Mouse (Mus musculus) embryonic fibroblast, embryonic 13.5 days (primary cell): ENCODE measurements around the gene Tbc1d32. TPM values are rescaled to one million over a fixed set of nuclear protein-coding genes. Genes with fewer than 3 reads are reported as not detected.
"Not testable (repeated sequence)": the region's sequence is repeated elsewhere in the genome, so short reads cannot be mapped to it uniquely, and the experiment has no call there.

Source experiments
- H3K27ac ChIP-seq: 2 replicates; pipeline ENCODE4 v1.5.1; 2012; ENCODE audit warnings: low read length, control low read depth, inconsistent platforms; ENCODE audit not compliant: insufficient read depth
- H3K4me1 ChIP-seq: 2 replicates; pipeline ENCODE4 v1.6.1; 2011; ENCODE audit warnings: low read length; ENCODE audit not compliant: control insufficient read depth, insufficient read depth
- H3K4me3 ChIP-seq: 2 replicates; pipeline ENCODE4 v1.5.1; 2011; ENCODE audit warnings: mild to moderate bottlenecking, control low read depth, low read length; ENCODE audit not compliant: insufficient read depth
- CTCF ChIP-seq: IDR thresholded peaks from 2 replicates; pipeline ENCODE4 v1.5.1; 2011; ENCODE audit warnings: mild to moderate bottlenecking, control low read depth, low read length, moderate library complexity, borderline replicate concordance; ENCODE audit not compliant: insufficient read depth
- POLR2A ChIP-seq: IDR thresholded peaks from 2 replicates; pipeline ENCODE4 v1.6.1; 2011; ENCODE audit warnings: low read depth, mild to moderate bottlenecking, control low read depth, low read length, moderate library complexity
- polyA plus RNA-seq: library from polyadenylated mRNA; stranded (reverse); fragments of >200 nt; gene quantifications from 2 replicates; pipeline ENCODE4 v1.2.4, GENCODE M21; 2011; ENCODE audit warnings: low read depth; ENCODE audit not compliant: missing spikeins, insufficient read length

Tbc1d32 gene
- polyA plus RNA-seq, 1 experiment, result 6.3 TPM

DNA sequence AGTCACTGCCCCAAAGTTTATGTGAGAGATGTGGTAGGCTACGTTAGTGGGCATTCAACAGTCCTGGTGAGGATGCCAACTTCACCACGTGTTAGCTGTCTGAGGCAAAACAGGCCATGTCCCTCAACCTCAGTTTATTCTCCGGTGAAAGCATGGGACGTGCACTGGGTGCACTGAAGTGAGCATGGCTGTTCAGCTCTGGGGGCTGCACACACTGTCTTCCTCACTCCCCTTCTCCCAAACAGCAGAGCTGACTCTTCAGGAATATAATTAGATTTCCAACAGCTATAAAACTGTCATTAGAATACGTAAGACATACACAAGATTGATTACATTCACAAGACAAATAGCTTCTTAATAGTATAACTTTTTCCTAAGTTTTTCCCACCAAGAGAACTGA lies 55.3 kb downstream of the Tbc1d32 start:
- TF ChIP-seq CTCF (no peak), POLR2A (no peak)
- Histone ChIP-seq H3K4me1 (no peaks in the 10 kb centered on the region), H3K27ac (no peak overlapping the region), H3K4me3 (no peak overlapping the region)

DNA sequence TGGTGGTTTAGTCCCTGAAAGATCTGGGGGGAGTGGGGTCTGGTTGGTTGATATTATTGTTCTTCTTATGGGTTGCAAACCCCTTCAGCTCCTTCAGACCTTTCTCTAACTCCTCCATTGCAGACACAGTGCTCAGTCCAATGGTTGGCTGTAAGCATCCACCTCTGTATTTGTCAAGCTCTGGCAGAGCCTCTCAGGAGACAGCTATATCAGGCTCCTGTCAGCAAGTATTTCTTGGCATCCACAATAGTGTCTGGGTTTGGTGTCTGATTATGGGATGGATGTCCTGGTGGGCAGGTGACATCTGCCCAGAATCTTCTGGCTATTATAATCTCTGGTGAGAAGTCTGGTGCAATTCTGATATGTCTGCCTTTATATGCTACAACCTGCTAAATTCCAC lies 60.8 kb downstream of the Tbc1d32 start:
- H3K27ac ChIP-seq, H3K4me3 ChIP-seq, H3K4me1 ChIP-seq: not testable (repeated sequence)

DNA sequence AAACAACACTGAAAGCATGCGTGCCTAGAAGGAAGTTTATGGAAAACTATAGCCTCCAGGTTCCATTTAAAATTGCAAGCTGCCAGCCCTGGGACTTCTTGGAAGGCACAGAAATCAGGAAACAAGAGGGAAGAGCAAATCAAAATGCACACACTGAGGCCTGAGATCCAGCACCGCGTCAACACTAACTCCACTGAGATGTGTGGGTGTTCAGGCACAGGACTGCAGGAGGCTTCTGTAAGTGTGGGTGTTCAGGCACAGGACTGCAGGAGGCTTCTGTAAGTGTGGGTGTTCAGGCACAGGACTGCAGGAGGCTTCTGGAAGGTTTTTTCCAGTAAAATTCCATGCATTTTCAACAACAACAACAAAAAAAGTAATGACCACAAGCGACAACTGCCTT lies 62.7 kb downstream of the Tbc1d32 start:
- H3K27ac ChIP-seq, result no peak overlapping the region
- TF ChIP-seq POLR2A, result no peak
- no peak for TF ChIP-seq CTCF

DNA sequence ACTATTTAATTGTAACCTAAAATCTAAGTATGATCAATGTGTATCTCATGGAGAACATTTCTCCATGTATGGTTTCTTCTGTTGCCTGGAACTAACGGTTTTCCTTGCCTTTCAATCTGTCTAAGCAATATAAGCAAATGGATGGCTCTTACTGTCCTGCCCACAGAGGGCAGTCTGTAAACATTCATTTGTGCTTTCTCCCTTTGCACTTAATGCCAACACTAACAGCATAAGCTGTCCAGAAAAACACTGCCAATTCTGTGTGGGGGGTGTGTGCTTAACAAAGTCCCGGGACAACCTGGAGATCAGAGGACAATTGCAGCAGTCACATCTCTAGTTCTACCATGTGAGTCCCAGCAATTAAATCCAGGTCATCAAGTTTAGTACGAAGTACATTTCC lies 64.1 kb downstream of the Tbc1d32 start:
- Histone ChIP-seq H3K27ac (no peak overlapping the region), H3K4me3 (no peak overlapping the region), H3K4me1 (peaks cover 2% of the 10 kb centered on the region; the same call in 1 of the 2 replicates)
- TF ChIP-seq POLR2A (no peak), CTCF (no peak)

More for the DNA sequence above, 62.7 kb downstream of the Tbc1d32 start:
- peaks cover 2% of the 10 kb centered on the region; the same call in 1 of the 2 replicates for H3K4me1 ChIP-seq
- no peak overlapping the region for H3K4me3 ChIP-seq

DNA sequence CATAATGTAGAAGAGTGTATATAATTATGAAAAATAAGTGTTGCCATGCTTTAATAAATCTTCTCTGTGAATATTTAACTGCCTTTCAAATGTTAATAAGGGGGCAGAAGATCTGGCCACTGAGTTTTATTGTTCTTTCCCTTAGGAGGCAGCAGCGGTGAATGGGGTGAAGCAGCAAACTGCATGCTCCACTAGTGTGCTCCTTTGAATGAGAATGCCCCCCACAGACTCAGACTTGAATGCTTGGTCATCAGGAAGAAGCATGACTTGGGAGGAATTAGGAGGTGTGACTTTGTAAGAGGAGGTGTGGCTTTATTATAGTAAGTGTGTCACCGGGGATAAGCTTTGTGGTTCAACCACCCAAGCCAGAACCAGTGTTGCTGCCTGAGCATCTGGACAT lies 69.7 kb downstream of the Tbc1d32 start:
- TF ChIP-seq CTCF (no peak), POLR2A (no peak)
- Histone ChIP-seq H3K27ac (no peak overlapping the region), H3K4me1 (peaks cover 2% of the 10 kb centered on the region; the same call in 1 of the 2 replicates), H3K4me3 (no peak overlapping the region)

DNA sequence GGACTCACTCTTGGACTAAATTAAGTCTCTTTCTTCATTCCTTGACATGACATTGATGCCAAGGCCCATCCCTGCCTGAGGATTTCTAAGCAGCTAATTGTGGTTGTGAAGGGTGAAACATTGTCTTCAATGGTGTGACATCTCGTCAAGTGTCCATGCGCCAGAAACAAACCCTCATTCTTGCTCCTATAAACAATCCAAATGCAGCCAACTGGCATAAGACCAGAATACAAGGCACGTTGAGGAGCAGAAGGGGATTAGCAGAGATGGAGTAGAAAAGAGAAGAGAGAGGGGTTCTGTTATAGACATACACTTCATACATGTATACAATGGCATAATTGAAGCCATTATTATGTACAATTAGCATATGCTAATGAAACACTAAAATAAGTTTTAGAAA lies 70.3 kb downstream of the Tbc1d32 start:
- TF ChIP-seq CTCF (no peak), POLR2A (no peak)

DNA sequence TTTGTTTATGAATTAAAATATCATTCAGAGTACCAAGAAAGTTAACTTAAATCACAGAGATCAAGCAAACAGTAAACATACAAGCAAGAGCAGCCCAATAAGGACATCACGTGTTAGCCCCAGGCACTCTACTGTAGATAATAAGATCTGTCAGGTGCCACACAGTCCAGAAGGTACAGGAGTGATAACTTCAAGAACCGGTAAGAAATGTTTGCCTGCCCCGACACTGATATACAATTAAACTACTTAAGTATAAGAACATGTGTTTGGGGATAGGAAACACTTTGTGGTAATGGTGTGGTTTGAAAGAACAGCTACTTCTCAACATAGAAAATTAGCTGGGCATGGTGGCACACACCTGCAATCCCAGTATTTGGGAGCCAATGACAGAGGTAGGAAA lies 71.5 kb downstream of the Tbc1d32 start:
- no peak overlapping the region for H3K27ac ChIP-seq
- H3K4me3 ChIP-seq, result no peak overlapping the region
- no peaks in the 10 kb centered on the region for H3K4me1 ChIP-seq
- TF ChIP-seq POLR2A (no peak), CTCF (no peak)

More for the DNA sequence above, 70.3 kb downstream of the Tbc1d32 start:
- Histone ChIP-seq H3K27ac (no peak overlapping the region), H3K4me1 (peaks cover 2% of the 10 kb centered on the region; the same call in 1 of the 2 replicates), H3K4me3 (no peak overlapping the region)

DNA sequence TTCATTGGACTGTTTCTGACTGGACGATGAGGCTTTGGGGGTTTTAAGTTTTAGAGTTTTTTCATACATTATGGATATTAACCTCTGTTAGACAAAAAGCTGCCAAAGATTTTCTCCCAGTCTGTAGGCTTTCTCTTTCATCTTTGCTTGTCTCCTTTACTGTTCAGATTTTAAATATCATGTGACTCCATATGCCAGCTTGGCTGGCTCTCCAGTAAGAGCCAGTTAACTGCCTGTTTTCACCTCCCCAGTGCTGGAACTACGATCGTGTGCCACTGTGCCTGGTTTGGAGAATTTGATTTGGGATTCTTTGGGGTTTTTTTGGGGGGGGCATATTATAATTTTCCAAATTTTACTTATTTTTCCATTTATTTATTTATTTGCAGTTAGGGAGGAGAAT lies 79.6 kb downstream of the Tbc1d32 start:
- no peaks in the 10 kb centered on the region for H3K4me1 ChIP-seq
- TF ChIP-seq CTCF (no peak), POLR2A (no peak)
- H3K27ac ChIP-seq, result no peak overlapping the region
- H3K4me3 ChIP-seq, result no peak overlapping the region

DNA sequence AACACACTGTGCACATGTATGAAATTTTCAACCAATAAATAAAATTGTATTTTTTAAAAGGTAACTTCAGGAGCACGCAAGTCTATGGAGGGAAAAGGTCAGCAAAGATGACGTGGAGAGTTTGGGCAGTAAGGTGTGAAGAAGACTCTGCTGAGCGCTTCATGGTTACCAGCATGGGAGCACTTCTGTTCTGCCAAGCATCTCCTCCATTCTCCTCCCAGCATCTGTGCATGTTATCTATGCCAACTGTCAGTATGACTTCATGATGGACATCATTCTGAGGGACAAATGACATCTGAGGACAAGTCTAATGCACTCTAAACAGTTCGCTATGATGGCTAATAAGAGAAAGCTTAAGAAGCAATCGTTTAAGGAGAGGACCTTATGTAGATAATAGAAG lies 91.3 kb downstream of the Tbc1d32 start:
- Histone ChIP-seq H3K4me3 (no peak overlapping the region), H3K4me1 (no peaks in the 10 kb centered on the region), H3K27ac (no peak overlapping the region)
- TF ChIP-seq CTCF, result no peak
- no peak for TF ChIP-seq POLR2A

DNA sequence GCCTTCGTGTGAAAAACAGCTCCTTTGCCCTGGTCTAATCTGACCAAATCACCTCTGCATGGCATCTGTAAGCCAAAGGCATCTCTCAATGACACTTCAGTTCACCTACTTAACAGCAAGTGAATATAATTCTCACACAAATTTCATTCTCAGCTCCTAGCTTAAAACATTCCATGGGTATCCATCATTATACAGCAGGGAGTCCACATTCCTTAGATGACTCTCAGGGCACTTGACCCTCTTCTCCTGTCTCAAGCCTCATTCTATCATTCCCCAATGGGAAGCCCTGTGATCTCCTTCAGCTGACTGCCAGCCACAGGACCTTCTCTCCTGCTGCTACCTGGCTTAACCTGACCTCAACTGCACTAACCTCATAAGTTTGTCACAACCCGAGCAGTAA lies 98.8 kb downstream of the Tbc1d32 start:
- H3K4me1 ChIP-seq, result no peaks in the 10 kb centered on the region

DNA sequence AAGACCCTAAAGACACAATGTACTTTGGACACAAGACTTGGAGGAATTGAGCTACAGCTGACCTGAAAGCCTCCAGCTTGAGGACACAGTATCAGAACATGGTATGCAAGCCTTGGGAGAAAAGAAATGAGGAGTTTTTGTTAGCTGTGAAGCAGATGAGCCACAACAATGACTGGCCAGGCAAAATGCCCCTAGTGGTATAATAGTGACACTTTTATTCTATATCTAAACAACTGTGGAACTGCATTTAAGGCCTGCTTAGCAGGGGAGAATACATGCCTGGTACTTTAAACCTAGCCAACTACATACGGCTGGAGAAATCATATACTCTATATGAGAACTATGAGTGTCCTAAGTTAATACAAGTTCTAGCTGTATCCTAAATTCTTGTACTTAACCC lies 101.5 kb downstream of the Tbc1d32 start:
- Histone ChIP-seq H3K27ac (no peak overlapping the region), H3K4me3 (no peak overlapping the region), H3K4me1 (no peaks in the 10 kb centered on the region)
- TF ChIP-seq CTCF (no peak), POLR2A (no peak)

More for the DNA sequence above, 98.8 kb downstream of the Tbc1d32 start:
- no peak overlapping the region for H3K4me3 ChIP-seq
- TF ChIP-seq POLR2A, result no peak
- no peak for TF ChIP-seq CTCF
- no peak overlapping the region for H3K27ac ChIP-seq
